Mouse (Mus musculus) stomach, postnatal 0 days (tissue): ENCODE measurements at regions not wholly inside any gene's neighbourhood (a gene's known extent, or its start where the extent isn't known, plus 50 kb on each side); places are given as distances from the start of the nearest gene placed in this dataset.

ENCODE experiments used
- CTCF ChIP-seq: IDR thresholded peaks from 2 replicates; pipeline ENCODE4 v1.5.1; 2016; ENCODE audit warnings: antibody characterized with exemption, low read depth, mild to moderate bottlenecking, moderate library complexity
- EP300 ChIP-seq: optimal IDR thresholded peaks from 2 replicates; pipeline ENCODE3; 2016; ENCODE audit warnings: antibody characterized with exemption

DNA sequence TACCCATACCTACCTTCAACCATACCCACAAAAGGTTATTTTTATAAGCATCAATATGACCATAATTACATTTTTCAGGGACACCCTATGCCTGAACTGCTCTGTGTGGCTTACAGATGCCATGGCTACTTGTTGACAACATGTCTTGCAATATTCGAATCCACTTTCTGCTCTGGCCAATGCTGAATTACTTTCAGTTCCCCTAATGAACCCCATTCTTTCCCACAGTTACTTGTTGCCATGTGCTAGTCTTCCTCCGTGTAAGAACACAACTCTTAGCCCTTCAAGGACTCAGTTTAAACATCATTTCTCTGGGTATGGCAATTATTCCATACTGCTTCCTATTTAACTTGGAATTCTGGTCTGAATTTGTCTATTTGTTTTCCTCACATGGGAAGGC is 110.4 kb upstream of the Prdm1 start:
- TF ChIP-seq CTCF (no peak), EP300 (no peak)
